Mouse (Mus musculus): ENCODE data around the gene Ociad2.

- no peak for TF ChIP-seq MYOG (IDR thresholded peaks at IDR 0.05; ENCODE audit: control insufficient read depth, extremely low read depth, insufficient read length)
- TF ChIP-seq MAX (IDR thresholded peaks at IDR 0.05) = no peak
- no peak for TF ChIP-seq CTCF (IDR thresholded peaks at IDR 0.05; ENCODE audit: control insufficient read depth, insufficient read depth, insufficient read length)
- no peak for TF ChIP-seq MYOD1 (IDR thresholded peaks at IDR 0.05; ENCODE audit: control insufficient read depth, insufficient read length, low read depth)
- TF ChIP-seq CEBPB (IDR thresholded peaks at IDR 0.05; ENCODE audit: low read depth) = no peak
- TF ChIP-seq USF1 (IDR thresholded peaks at IDR 0.05; ENCODE audit: low read depth) = no peak
- TF ChIP-seq FOSL1 (IDR thresholded peaks at IDR 0.05; ENCODE audit: insufficient read depth, low read length, poor library complexity, severe bottlenecking) = no peak
Measured at GRCm38 (mm10) chr5:73359752-73360141, 18.9 kb upstream of the Ociad2 start.
